Mouse (Mus musculus) stomach, embryonic 15.5 days (tissue): ENCODE data around the gene Topors. TPM values are rescaled to one million over a fixed set of nuclear protein-coding genes. Genes with fewer than 3 reads are reported as not detected.
"Not testable (repeated sequence)": the region's sequence is repeated elsewhere in the genome, so short reads cannot be mapped to it uniquely, and the experiment has no call there.

ENCODE experiments used
- ATAC-seq: fragments of 200-750 bp; cut with Nextera tagmentation; 2 replicates; pipeline ENCODE4 v1.8.0; 2017; ENCODE audit warnings: low read depth, moderate number of reproducible peaks, moderate TSS enrichment; ENCODE audit not compliant: insufficient read depth, low FRiP score
- H3K27ac ChIP-seq: fragments of 300-500 bp; sonication (generic); 2 replicates; pipeline ENCODE4 v1.5.1; 2015; ENCODE audit warnings: mild to moderate bottlenecking, inconsistent platforms
- H3K27me3 ChIP-seq: fragments of 300-500 bp; sonication (generic); replicated peaks from 2 replicates; pipeline ENCODE4 v1.6.1; 2015; ENCODE audit warnings: inconsistent platforms
- H3K36me3 ChIP-seq: fragments of 300-500 bp; sonication (generic); 2 replicates; pipeline ENCODE4 v1.6.1; 2015; ENCODE audit warnings: inconsistent platforms
- H3K4me1 ChIP-seq: fragments of 300-500 bp; sonication (generic); 2 replicates; pipeline ENCODE4 v1.6.1; 2015; ENCODE audit warnings: inconsistent platforms
- H3K4me2 ChIP-seq: fragments of 300-500 bp; sonication (generic); 2 replicates; pipeline ENCODE4 v1.6.1; 2015; ENCODE audit warnings: mild to moderate bottlenecking, inconsistent platforms
- H3K4me3 ChIP-seq: fragments of 300-500 bp; sonication (generic); replicated peaks from 2 replicates; pipeline ENCODE4 v1.5.1; 2015; ENCODE audit warnings: inconsistent platforms
- H3K9ac ChIP-seq: fragments of 300-500 bp; sonication (generic); 2 replicates; pipeline ENCODE4 v1.6.1; 2015; ENCODE audit warnings: inconsistent platforms
- H3K9me3 ChIP-seq: fragments of 300-500 bp; sonication (generic); 2 replicates; pipeline ENCODE4 v1.6.1; 2016; ENCODE audit warnings: inconsistent platforms
- WGBS: fragments of 180-500 bp; shearing (Covaris S2); methylation state at CpG from one replicate; pipeline ENCODE4 v1.1.7; 2015; 5-methylcytosine and 5-hydroxymethylcytosine counted together
- polyA plus RNA-seq: library from polyadenylated mRNA; unstranded; fragments of >200 nt; fragmentation: Nextera tagmentation; extraction: Ambion mirVana; gene quantifications from 2 replicates; pipeline ENCODE4 v1.2.1, GENCODE M21; 2015

The Topors gene
- 39.5 and 41.8 TPM in 2 replicates for polyA plus RNA-seq

DNA sequence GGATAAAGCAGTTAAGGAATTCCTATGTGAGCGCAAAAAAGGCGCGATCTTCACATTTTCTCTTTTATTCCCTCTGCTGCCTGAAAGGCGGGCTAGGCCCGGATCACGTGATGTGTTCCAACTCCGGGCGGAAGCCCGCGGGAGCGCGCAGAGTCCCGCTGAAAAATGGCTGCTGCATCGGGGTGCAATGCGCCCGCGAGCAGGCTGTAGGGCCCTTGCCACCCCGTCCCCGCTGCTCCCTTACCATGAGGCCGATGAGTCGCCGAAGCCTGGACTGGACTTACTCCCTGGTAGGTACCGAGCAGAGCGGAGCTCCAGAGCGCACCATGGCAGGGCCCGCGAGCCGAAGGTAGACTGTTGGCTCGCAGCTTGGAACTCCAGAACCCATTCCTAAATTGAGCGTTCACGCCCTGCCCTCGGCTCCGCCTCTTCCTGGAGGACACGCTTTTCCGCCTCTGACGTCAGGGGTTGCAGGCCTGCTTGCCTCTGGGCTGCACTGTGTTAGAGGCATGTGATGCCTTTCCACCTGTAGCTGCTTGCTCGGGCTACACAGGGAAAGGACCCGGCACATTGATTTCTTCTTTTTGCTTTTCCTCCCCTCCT, at the start of gene Topors, which contains the start of gene Smim27:
Topors (minus strand) TSS at position 421 of the 603 bp plus-strand sequence.
Smim27 (plus strand) TSS at position 150 of the 603 bp plus-strand sequence.
- Histone ChIP-seq H3K9me3 (no peaks in the 10 kb centered on the region), H3K27me3 (no peaks in the 10 kb centered on the region), H3K4me1 (peaks cover 24% of the 10 kb centered on the region), H3K4me2 (peak within 1 kb of the TSS; percentile 95), H3K4me3 (peak within 1 kb of the TSS; percentile 70), H3K27ac (peak within 1 kb of the TSS; percentile 99), H3K9ac (peak within 1 kb of the TSS; percentile 63), H3K36me3 (peaks cover 11% of the 10 kb centered on the region; the same call in 1 of the 2 replicates)
- peak; percentile 96 for ATAC-seq
- WGBS = under 1% methylated on average over 38 of the region's 38 CpGs

- H3K9ac ChIP-seq = no peak overlapping the region
- H3K4me3 ChIP-seq = no peak overlapping the region
- WGBS = 79% methylated on average over 3 of the region's 3 CpGs
- no peaks in the 10 kb centered on the region for H3K4me1 ChIP-seq
- ATAC-seq = no peak
- H3K9me3 ChIP-seq = no peaks in the 10 kb centered on the region
- no peak overlapping the region for H3K27ac ChIP-seq
- H3K4me2 ChIP-seq = no peak overlapping the region
- H3K36me3 ChIP-seq = no peaks in the 10 kb centered on the region
- H3K27me3 ChIP-seq = no peaks in the 10 kb centered on the region
These were observed 47.8 kb upstream of the Topors start for GRCm38 (mm10) chr4:40317404-40317803.

DNA sequence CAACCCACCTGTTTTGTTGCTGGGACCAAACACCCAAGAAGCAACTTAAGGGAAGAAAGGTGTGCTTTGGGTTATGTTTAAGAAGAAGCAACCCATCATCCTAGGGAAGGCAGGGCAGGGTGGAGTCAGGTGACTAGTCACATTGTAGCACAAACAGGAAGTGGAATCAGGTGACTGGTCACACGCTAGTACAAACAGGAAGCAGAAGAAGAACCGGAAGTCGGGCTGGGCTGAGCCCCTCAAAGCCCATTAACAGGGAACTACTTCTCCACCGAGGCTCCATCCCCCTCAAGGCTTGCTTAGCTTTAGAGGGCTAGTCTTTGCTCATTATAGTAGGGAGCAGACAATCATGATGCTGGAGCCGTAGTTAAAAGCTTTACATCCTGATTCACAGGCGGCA, 43.4 kb upstream of the Topors start:
- H3K4me3 ChIP-seq = no peak overlapping the region
- H3K4me1 ChIP-seq = no peaks in the 10 kb centered on the region
- H3K4me2 ChIP-seq = no peak overlapping the region
- no peak overlapping the region for H3K27ac ChIP-seq
- H3K27me3 ChIP-seq = no peaks in the 10 kb centered on the region
- no peak for ATAC-seq
- H3K9me3 ChIP-seq = no peaks in the 10 kb centered on the region
- no peaks in the 10 kb centered on the region for H3K36me3 ChIP-seq
- no peak overlapping the region for H3K9ac ChIP-seq
- WGBS = 66% methylated on average over 6 of the region's 6 CpGs

DNA sequence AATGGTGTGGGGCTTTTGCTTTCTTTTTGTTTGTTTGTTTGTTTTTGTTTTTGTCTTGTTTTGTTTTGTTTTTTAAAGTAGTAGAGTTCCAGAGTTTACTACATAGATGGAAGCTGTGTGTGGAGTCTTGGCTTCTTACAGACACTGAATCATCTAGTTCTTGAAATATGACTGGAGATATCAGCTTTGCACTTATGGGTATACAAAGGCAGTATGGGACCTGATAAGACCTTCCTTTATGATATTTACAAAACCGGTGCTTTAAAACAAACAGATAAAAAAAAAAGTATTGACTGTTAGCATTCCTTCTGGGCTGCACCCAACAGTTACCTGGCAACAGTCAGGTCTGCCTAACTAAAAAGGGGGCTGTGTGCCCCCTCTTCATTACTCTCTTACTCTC, 42.6 kb upstream of the Topors start:
- H3K27ac ChIP-seq = no peak overlapping the region
- no peak overlapping the region for H3K4me2 ChIP-seq
- ATAC-seq = no peak
- H3K27me3 ChIP-seq = no peaks in the 10 kb centered on the region
- H3K4me3 ChIP-seq = no peak overlapping the region
- H3K9me3 ChIP-seq = no peaks in the 10 kb centered on the region
- H3K36me3 ChIP-seq = no peaks in the 10 kb centered on the region
- no peaks in the 10 kb centered on the region for H3K4me1 ChIP-seq
- 39% methylated on average over 1 of the region's 1 CpGs for WGBS
- H3K9ac ChIP-seq = no peak overlapping the region

- 67% methylated on average over 11 of the region's 11 CpGs for WGBS
- Histone ChIP-seq H3K36me3 (no peaks in the 10 kb centered on the region), H3K4me2 (no peak overlapping the region), H3K4me3 (no peak overlapping the region), H3K27ac (no peak overlapping the region), H3K4me1 (no peaks in the 10 kb centered on the region), H3K27me3 (no peaks in the 10 kb centered on the region), H3K9ac (no peak overlapping the region), H3K9me3 (no peaks in the 10 kb centered on the region)
- ATAC-seq = no peak
These were observed 41.2 kb upstream of the Topors start for GRCm38 (mm10) chr4:40310796-40311383.

DNA sequence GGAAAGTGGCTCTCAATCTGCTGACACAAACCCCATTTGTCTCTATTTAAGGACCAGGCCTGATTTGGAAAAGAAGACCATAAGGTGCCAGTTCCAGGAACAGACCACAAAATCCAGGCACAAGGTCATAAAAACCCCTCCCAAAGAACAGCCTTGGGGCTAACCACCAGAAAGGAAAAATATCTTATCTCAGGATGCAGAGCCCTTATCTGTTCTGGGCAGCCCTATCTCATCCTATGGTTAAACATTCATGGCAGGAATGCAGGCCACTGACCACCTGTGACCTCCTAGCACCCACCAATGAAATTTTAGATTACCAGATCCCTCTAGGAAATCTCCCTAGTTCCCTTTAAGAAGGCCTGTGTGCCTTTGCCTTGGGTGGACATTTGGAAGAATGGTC, 40.0 kb upstream of the Topors start:
- H3K27me3 ChIP-seq = no peaks in the 10 kb centered on the region
- H3K9ac ChIP-seq = no peak overlapping the region
- no peak overlapping the region for H3K4me2 ChIP-seq
- no peak overlapping the region for H3K4me3 ChIP-seq
- ATAC-seq = no peak
- no peak overlapping the region for H3K27ac ChIP-seq
- H3K9me3 ChIP-seq = no peaks in the 10 kb centered on the region
- H3K36me3 ChIP-seq = no peaks in the 10 kb centered on the region
- no peaks in the 10 kb centered on the region for H3K4me1 ChIP-seq

DNA sequence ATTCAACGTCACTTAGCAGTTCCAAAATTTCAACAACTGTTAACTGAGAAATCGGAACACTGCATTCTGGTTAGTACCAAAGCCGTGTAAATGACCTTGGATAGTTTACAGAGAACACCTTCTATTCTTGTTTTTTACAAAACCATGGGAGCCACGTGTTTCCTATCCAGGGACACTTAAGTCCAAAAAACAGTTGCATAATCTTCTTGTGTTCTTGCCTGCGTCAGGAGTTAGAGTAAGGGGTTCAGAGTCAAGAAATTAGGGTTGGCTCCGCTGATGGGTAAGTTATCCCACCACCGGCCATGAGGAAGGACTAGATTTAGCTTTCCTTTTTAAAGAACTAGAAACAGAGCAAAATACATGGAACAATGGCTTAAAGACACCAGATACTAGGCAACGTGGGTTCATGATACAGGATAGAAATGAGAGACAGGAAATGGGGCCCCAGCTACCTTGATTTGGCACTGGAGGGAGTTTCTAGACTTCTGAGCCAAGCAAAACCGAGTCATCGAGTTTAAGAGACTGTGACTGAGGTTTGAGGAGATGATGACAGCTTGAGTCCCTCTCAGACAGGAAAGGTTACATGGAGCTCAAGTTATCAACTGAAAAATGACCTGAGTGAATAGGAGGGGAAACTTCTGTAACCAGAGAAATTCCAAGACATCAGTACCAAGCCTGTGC, 32.9 kb upstream of the Topors start:
- WGBS = 74% methylated on average over 10 of the region's 10 CpGs
- Histone ChIP-seq H3K4me2 (no peak overlapping the region), H3K4me1 (no peaks in the 10 kb centered on the region), H3K4me3 (no peak overlapping the region), H3K27me3 (no peaks in the 10 kb centered on the region), H3K9ac (no peak overlapping the region), H3K9me3 (no peaks in the 10 kb centered on the region), H3K27ac (no peak overlapping the region), H3K36me3 (no peaks in the 10 kb centered on the region)
- ATAC-seq = no peak

GRCm38 (mm10) chr4:40301076-40301789, 31.6 kb upstream of the Topors start:
- Histone ChIP-seq H3K4me2 (peak overlapping the region; percentile 29), H3K9me3 (no peaks in the 10 kb centered on the region), H3K36me3 (no peaks in the 10 kb centered on the region), H3K4me1 (no peaks in the 10 kb centered on the region), H3K27ac (no peak overlapping the region), H3K9ac (no peak overlapping the region), H3K4me3 (0 out of 2 replicates have a peak overlapping the region, but pooled peaks have one; percentile 8), H3K27me3 (no peaks in the 10 kb centered on the region)
- 9% methylated on average over 16 of the region's 16 CpGs for WGBS
- ATAC-seq = peak; percentile 39; the same call in 1 of the 2 replicates

DNA sequence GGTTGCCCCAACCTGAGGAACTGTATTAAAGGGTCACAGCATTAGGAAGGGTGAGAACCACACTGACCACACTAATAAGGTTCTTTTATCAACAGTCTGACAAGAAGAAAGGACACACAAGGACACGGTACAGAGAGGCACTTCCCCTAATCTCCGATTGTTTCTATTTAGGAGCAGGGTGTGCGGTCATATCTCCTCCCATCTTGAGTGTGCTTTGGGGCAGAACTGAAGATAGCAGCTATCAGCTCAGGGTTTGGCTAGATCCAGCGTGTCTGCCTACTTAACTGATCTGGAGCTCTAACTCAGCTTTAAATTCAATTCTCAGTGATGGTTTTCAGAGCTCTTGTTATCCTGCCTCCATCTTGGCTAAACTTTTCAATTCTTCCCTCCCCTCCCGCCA, 29.5 kb upstream of the Topors start:
- H3K4me2 ChIP-seq = no peak overlapping the region
- H3K27me3 ChIP-seq = no peaks in the 10 kb centered on the region
- WGBS = 59% methylated on average over 5 of the region's 5 CpGs
- no peak overlapping the region for H3K27ac ChIP-seq
- H3K9me3 ChIP-seq = no peaks in the 10 kb centered on the region
- no peaks in the 10 kb centered on the region for H3K4me1 ChIP-seq
- H3K9ac ChIP-seq = no peak overlapping the region
- no peak for ATAC-seq
- no peaks in the 10 kb centered on the region for H3K36me3 ChIP-seq
- H3K4me3 ChIP-seq = no peak overlapping the region

DNA sequence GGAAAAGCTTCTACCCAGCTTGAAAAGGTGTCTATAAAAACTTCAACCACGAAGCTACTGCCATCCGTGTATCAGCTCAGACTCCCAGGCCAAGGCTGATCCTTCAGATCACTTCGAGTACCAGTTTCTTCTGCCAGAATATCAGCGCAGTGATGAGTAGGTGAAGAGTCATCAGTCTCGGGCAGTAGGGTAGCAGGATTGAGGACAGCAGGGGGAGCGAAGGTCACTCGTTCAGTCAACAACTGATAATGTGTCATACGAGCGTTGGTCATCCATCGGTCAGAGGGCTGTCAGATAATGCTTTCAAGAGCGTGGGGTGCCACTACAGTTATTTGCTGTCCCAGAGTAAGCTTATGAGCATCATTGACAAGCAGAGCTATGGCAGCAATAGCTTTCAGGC, 21.9 kb upstream of the Topors start:
- not testable (repeated sequence) for H3K36me3 ChIP-seq, H3K4me2 ChIP-seq, H3K9ac ChIP-seq, H3K4me1 ChIP-seq, H3K4me3 ChIP-seq, H3K27ac ChIP-seq, H3K27me3 ChIP-seq, ATAC-seq, H3K9me3 ChIP-seq
- 92% methylated on average over 11 of the region's 11 CpGs for WGBS

DNA sequence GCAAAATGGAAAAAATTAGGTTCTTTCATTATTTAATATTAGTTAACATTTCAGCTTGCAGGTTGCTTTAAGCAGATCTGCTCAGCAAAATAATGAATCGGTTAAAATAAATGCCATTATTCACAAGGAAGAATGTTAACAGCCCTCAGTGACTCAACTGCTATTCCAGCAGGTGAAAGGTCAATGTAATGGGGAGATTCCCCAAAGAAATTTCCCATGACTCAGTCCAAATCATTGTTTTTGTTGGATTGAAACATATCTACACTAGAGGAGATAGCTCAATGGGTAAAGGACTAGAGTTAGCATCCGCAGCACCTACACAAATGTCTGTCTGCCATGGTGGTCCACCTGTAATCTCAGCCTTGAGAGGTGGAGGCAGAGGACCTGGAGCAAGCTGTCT, 19.4 kb upstream of the Topors start:
- no peak overlapping the region for H3K4me3 ChIP-seq
- ATAC-seq = no peak
- H3K36me3 ChIP-seq = no peaks in the 10 kb centered on the region
- 79% methylated on average over 2 of the region's 2 CpGs for WGBS
- no peaks in the 10 kb centered on the region for H3K9me3 ChIP-seq
- no peaks in the 10 kb centered on the region for H3K27me3 ChIP-seq
- H3K9ac ChIP-seq = no peak overlapping the region
- H3K4me1 ChIP-seq = no peaks in the 10 kb centered on the region
- no peak overlapping the region for H3K27ac ChIP-seq
- no peak overlapping the region for H3K4me2 ChIP-seq

DNA sequence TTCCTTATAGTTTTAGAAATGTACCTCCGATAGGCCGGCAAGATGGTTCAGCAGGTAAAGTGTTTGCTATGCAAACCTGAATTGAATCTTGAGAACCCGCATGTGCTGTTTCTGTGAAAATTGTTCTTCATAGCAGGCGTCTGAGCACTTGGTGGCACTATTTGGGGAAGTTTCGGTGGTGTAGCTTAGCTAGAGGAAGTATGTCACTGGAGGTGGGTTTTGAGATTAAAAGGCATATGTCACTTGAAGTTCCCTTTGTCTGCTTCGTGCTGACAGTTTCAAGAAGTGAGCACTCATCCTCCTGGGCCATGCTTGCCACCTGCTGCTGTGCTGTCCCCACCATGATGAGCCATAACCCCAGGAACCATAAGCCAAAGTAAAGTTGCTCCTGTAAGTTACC, 17.8 kb upstream of the Topors start:
- no peaks in the 10 kb centered on the region for H3K9me3 ChIP-seq
- no peak overlapping the region for H3K4me2 ChIP-seq
- no peak overlapping the region for H3K9ac ChIP-seq
- no peaks in the 10 kb centered on the region for H3K36me3 ChIP-seq
- no peak overlapping the region for H3K4me3 ChIP-seq
- WGBS = 74% methylated on average over 6 of the region's 6 CpGs
- no peaks in the 10 kb centered on the region for H3K4me1 ChIP-seq
- no peaks in the 10 kb centered on the region for H3K27me3 ChIP-seq
- no peak overlapping the region for H3K27ac ChIP-seq
- no peak for ATAC-seq
